Mouse (Mus musculus): ENCODE measurements at regions not wholly inside any gene's neighbourhood (a gene's known extent, or its start where the extent isn't known, plus 50 kb on each side); places are given as distances from the start of the nearest gene placed in this dataset.
A peak's percentile ranks its signal among the peaks of the same experiment; 100 is the strongest.

- no peak for DNase-seq (ENCODE audit: extremely low read depth)
- in situ Hi-C loops (cut with MboI; ENCODE audit: low pct_ligation_motif_present, low pct_unique_long_range_greater_than_20kb, low sequenced_read_pairs), result no loop called here
- no peaks in the 10 kb centered on the region for H3K27me3 ChIP-seq (replicated peaks)
- no peak overlapping the region for H3K27ac ChIP-seq (ENCODE audit: insufficient read depth, low read depth)
- peaks cover 3 to 13% of the 10 kb centered on the region in 2 experiments for H3K4me1 ChIP-seq (ENCODE audit: control insufficient read depth in 1 of 2, insufficient read depth in 2 of 2)
- no peak overlapping the region for H3K9ac ChIP-seq (ENCODE audit: insufficient read depth, low read depth)
- dilution Hi-C loops (cut with MboI; ENCODE audit: extremely low pct_ligation_motif_present, extremely low pct_unique_long_range_greater_than_20kb, low sequenced_read_pairs), result no loop called here
- H3K4me3 ChIP-seq (replicated peaks in 1 of 3; ENCODE audit: low read depth in 2 of 3, low read length in 2 of 3, poor library complexity in 1 of 3), result no peak overlapping the region
- H3K36me3 ChIP-seq (replicated peaks in 1 of 2; ENCODE audit: control insufficient read depth in 1 of 2, insufficient read depth in 1 of 2, low read length in 1 of 2), result no peaks in the 10 kb centered on the region
- TF ChIP-seq MAX (IDR thresholded peaks at IDR 0.05; ENCODE audit: low read length) (no peak), HCFC1 (IDR thresholded peaks at IDR 0.05; ENCODE audit: low read depth, low read length) (no peak), ZKSCAN1 (IDR thresholded peaks at IDR 0.05; ENCODE audit: borderline replicate concordance, low read depth, low read length) (no peak), KAT2A (IDR thresholded peaks at IDR 0.05; ENCODE audit: insufficient replicate concordance, low read length) (no peak), IRF4 (IDR thresholded peaks at IDR 0.05; ENCODE audit: low read depth, low read length) (no peak), NRF1 (IDR thresholded peaks at IDR 0.05; ENCODE audit: low read depth, low read length) (no peak), CHD2 (IDR thresholded peaks at IDR 0.05; ENCODE audit: low read length) (no peak), SIN3A (IDR thresholded peaks at IDR 0.05; ENCODE audit: low read length) (no peak), TCF12 (IDR thresholded peaks at IDR 0.05; ENCODE audit: low read depth, low read length) (no peak), MAZ (IDR thresholded peaks at IDR 0.05; ENCODE audit: low read depth, low read length) (no peak), ETS1 (conservative IDR thresholded peaks at IDR 0.05; ENCODE audit: low read depth, low read length) (no peak), EP300 (IDR thresholded peaks at IDR 0.05; ENCODE audit: low read length) (no peak), MXI1 (IDR thresholded peaks at IDR 0.05; ENCODE audit: low read depth, low read length) (no peak), CHD1 (IDR thresholded peaks at IDR 0.05; ENCODE audit: low read depth, low read length) (no peak), RCOR1 (conservative IDR thresholded peaks at IDR 0.05; ENCODE audit: low read depth, low read length) (no peak)
- no peaks in the 10 kb centered on the region for H3K79me2 ChIP-seq (replicated peaks; ENCODE audit: control insufficient read depth, extremely low read depth, insufficient read depth, poor library complexity, severe bottlenecking)
- no peaks in the 10 kb centered on the region for H3K9me3 ChIP-seq (replicated peaks; ENCODE audit: low read length)
- no peak overlapping the region for H3K4me2 ChIP-seq (ENCODE audit: insufficient read depth, low read depth, poor library complexity, severe bottlenecking)
Observed at GRCm38 (mm10) chr14:59063221-59063620, 79.5 kb downstream of the 1700129C05Rik start.

GRCm38 (mm10) chr14:59056832-59057231 is 85.9 kb downstream of the 1700129C05Rik start:
- Histone ChIP-seq H3K36me3 (replicated peaks in 1 of 2; ENCODE audit: control insufficient read depth in 1 of 2, insufficient read depth in 1 of 2, low read length in 1 of 2) (no peaks in the 10 kb centered on the region), H3K4me2 (ENCODE audit: insufficient read depth, low read depth, poor library complexity, severe bottlenecking) (no peak overlapping the region), H3K4me3 (replicated peaks in 1 of 3; ENCODE audit: low read depth in 2 of 3, low read length in 2 of 3, poor library complexity in 1 of 3) (no peak overlapping the region), H3K27me3 (replicated peaks) (no peaks in the 10 kb centered on the region), H3K9ac (ENCODE audit: insufficient read depth, low read depth) (no peak overlapping the region), H3K4me1 (ENCODE audit: control insufficient read depth in 1 of 2, insufficient read depth in 2 of 2) (peaks cover 22 to 62% of the 10 kb centered on the region in 2 experiments), H3K9me3 (replicated peaks; ENCODE audit: low read length) (no peaks in the 10 kb centered on the region), H3K27ac (ENCODE audit: insufficient read depth, low read depth) (no peak overlapping the region), H3K79me2 (replicated peaks; ENCODE audit: control insufficient read depth, extremely low read depth, insufficient read depth, poor library complexity, severe bottlenecking) (no peaks in the 10 kb centered on the region)
- DNase-seq (ENCODE audit: extremely low read depth), result no peak
- dilution Hi-C loops (cut with MboI; ENCODE audit: extremely low pct_ligation_motif_present, extremely low pct_unique_long_range_greater_than_20kb, low sequenced_read_pairs), result no loop called here
- TF ChIP-seq NRF1 (IDR thresholded peaks at IDR 0.05; ENCODE audit: low read depth, low read length) (no peak), NELFE (IDR thresholded peaks at IDR 0.05; ENCODE audit: low read depth, low read length) (no peak), ZC3H11A (IDR thresholded peaks at IDR 0.05; ENCODE audit: low read depth, low read length) (no peak), SMC3 (IDR thresholded peaks at IDR 0.05; ENCODE audit: low read depth, low read length) (no peak), JUND (conservative IDR thresholded peaks at IDR 0.05; ENCODE audit: low read depth, low read length) (0 out of 2 replicates have a peak, but pooled peaks have one; percentile 15), ZNF384 (IDR thresholded peaks at IDR 0.05; ENCODE audit: low read depth, low read length) (no peak), KAT2A (IDR thresholded peaks at IDR 0.05; ENCODE audit: insufficient replicate concordance, low read length) (no peak), TCF12 (IDR thresholded peaks at IDR 0.05; ENCODE audit: low read depth, low read length) (no peak), CHD2 (IDR thresholded peaks at IDR 0.05; ENCODE audit: low read length) (no peak), ETS1 (conservative IDR thresholded peaks at IDR 0.05; ENCODE audit: low read depth, low read length) (0 out of 2 replicates have a peak, but pooled peaks have one; percentile 16), GABPA (IDR thresholded peaks at IDR 0.05; ENCODE audit: insufficient replicate concordance, low read depth, low read length) (no peak), MAFK (IDR thresholded peaks at IDR 0.05; ENCODE audit: insufficient replicate concordance, low read length) (peak; percentile 37; the same call in 1 of the 2 replicates), E2F4 (IDR thresholded peaks at IDR 0.05; ENCODE audit: insufficient replicate concordance, low read depth, low read length) (no peak), USF1 (IDR thresholded peaks at IDR 0.05; ENCODE audit: low read depth, low read length) (no peak), RAD21 (IDR thresholded peaks at IDR 0.05; ENCODE audit: low read depth, low read length) (no peak), IRF4 (IDR thresholded peaks at IDR 0.05; ENCODE audit: low read depth, low read length) (peak; percentile 77), MXI1 (IDR thresholded peaks at IDR 0.05; ENCODE audit: low read depth, low read length) (no peak), JUN (IDR thresholded peaks at IDR 0.05; ENCODE audit: insufficient read depth, low read depth, low read length) (0 out of 2 replicates have a peak, but pooled peaks have one; percentile 17), EP300 (IDR thresholded peaks at IDR 0.05; ENCODE audit: low read length) (peak; percentile 91; the same call in 1 of the 2 replicates), ZKSCAN1 (IDR thresholded peaks at IDR 0.05; ENCODE audit: borderline replicate concordance, low read depth, low read length) (no peak), POLR2AphosphoS2 (IDR thresholded peaks at IDR 0.05; ENCODE audit: low read depth, low read length) (no peak), MAX (IDR thresholded peaks at IDR 0.05; ENCODE audit: low read length) (no peak), CTCF (conservative IDR thresholded peaks at IDR 0.05 in 1 of 2, IDR thresholded peaks at IDR 0.05 in 1 of 2; ENCODE audit: low read depth in 2 of 2, low read length in 2 of 2) (no peak), SIN3A (IDR thresholded peaks at IDR 0.05; ENCODE audit: low read length) (no peak), BHLHE40 (IDR thresholded peaks at IDR 0.05; ENCODE audit: low read depth, low read length) (no peak)
- in situ Hi-C loops (cut with MboI; ENCODE audit: low pct_ligation_motif_present, low pct_unique_long_range_greater_than_20kb, low sequenced_read_pairs), result no loop called here

Data from CH12.LX (cell line).